Comparison of ENCODE assay signal across 10 mouse cellular contexts in the genomic region with DNA sequence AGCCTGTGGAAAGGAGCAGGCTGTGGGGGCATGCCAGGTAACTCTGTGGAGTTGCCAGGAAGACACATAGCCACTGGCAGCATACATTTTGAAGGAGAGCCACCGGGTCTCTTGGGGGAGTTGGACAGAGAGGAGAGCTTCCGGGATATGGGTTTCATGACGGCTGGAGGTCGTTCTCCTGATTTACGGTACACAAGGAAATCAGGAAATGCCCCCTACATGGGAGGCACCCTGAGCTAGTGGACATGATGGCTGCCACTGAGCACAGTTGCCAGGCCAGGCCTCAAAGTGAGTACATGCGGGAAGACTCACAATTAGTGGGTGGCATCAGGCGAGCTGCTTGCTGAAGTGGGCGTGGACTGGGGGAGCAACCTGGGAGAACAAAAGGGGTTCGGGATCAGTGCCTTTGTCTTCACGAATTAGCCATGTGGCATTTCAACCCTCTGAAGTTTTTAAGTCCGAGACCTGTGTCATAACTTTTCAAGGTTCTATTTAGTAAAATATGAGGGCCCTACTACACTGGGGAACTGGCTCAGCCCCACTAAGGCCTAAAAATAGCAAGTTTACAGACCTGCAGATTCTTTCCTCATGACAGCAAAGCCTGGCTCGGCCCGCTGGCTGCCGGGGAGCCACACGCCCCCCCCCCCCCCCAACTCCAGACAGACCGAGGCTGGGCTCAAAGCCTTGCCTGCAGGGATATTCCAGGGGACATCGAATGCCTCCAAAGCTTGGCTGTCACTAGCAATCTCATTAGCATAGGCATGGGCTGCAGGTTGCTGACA. TPM values are rescaled to one million over a fixed set of nuclear protein-coding genes. Genes with fewer than 3 reads are reported as not detected.
DNase-seq lines count a peak whose midpoint lies in the region; ATAC-seq and TF ChIP-seq lines count a peak whose summit lies in the region.
"Had no signal": no experiment of that assay in that cellular context is flagged by ENCODE, and none has a peak within 500 bp of the region (broad histone marks: within the 10 kb centered on the region; RNA-seq: fewer than 3 reads in every experiment).

No protein-coding gene starts in this region.

- TF ChIP-seq CTCF in lung, embryonic 14.5 days (IDR thresholded peaks at IDR 0.05; ENCODE audit: low read depth), result no peak
- TF ChIP-seq CTCF in gastrocnemius, adult 2 months (IDR thresholded peaks at IDR 0.05), result no peak

- no peaks in the 10 kb centered on the region for H3K36me3 ChIP-seq in lung, embryonic 14.5 days (ENCODE audit: insufficient read depth)
- H3K36me3 ChIP-seq in heart, embryonic 15.5 days, result no peaks in the 10 kb centered on the region
- H3K36me3 ChIP-seq in stomach, embryonic 14.5 days (ENCODE audit: control insufficient read depth, insufficient read depth, low read length), result no peaks in the 10 kb centered on the region

- no peak for ATAC-seq in lung, embryonic 14.5 days (ENCODE audit: insufficient read depth)
- ATAC-seq in heart, embryonic 15.5 days (replicated peaks; ENCODE audit: insufficient number of reproducible peaks, insufficient read depth, low FRiP score, low read depth), result peak; percentile 57
- ATAC-seq in stomach, embryonic 14.5 days (ENCODE audit: insufficient number of reproducible peaks, insufficient read depth, low FRiP score, low read depth), result peak; percentile 48; the same call in 1 of the 2 replicates

- H3K27me3 ChIP-seq in lung, embryonic 14.5 days (ENCODE audit: insufficient read depth, low read length), result no peaks in the 10 kb centered on the region
- H3K27me3 ChIP-seq in heart, embryonic 15.5 days, result 0 out of 2 replicates have a peak, but pooled peaks cover 2% of the 10 kb centered on the region
- no peaks in the 10 kb centered on the region for H3K27me3 ChIP-seq in stomach, embryonic 14.5 days (ENCODE audit: control insufficient read depth, insufficient read depth, low read length)

- no peak overlapping the region for H3K4me3 ChIP-seq in lung, embryonic 14.5 days (ENCODE audit: low read depth, low read length)
- peak overlapping the region; percentile 35 for H3K4me3 ChIP-seq in gastrocnemius, adult 2 months
- H3K4me3 ChIP-seq in heart, embryonic 15.5 days, result peak overlapping the region; percentile 33; the same call in 1 of the 2 replicates
- H3K4me3 ChIP-seq in stomach, embryonic 14.5 days (ENCODE audit: low read depth, low read length), result no peak overlapping the region

- no peak overlapping the region for H3K9ac ChIP-seq in lung, embryonic 14.5 days
- no peak overlapping the region for H3K9ac ChIP-seq in heart, embryonic 15.5 days
- no peak overlapping the region for H3K9ac ChIP-seq in stomach, embryonic 14.5 days (replicated peaks; ENCODE audit: low read depth, low read length)
- H3K9ac ChIP-seq: liver, embryonic 14.5 days had no signal

- intact Hi-C loops in gastrocnemius, adult 2 months (cut with DNase I), result no loop called here

- H3K27ac ChIP-seq in lung, embryonic 14.5 days (ENCODE audit: low read depth), result peak overlapping the region; percentile 18; the same call in 1 of the 2 replicates
- H3K27ac ChIP-seq in gastrocnemius, adult 2 months, result peak overlapping the region; percentile 91
- peak overlapping the region; percentile 84 for H3K27ac ChIP-seq in heart, embryonic 15.5 days
- H3K27ac ChIP-seq in stomach, embryonic 14.5 days (ENCODE audit: low read length), result peak overlapping the region; percentile 67; the same call in 1 of the 2 replicates
- H3K27ac ChIP-seq: liver, embryonic 14.5 days had no signal

- DNase-seq in lung, embryonic 14.5 days, result no peak
- DNase-seq in lung, postnatal 36 days, result no peak
- DNase-seq in gastrocnemius, adult 2 months, result peak; percentile 86
- no peak for DNase-seq in spleen, postnatal 36 days (ENCODE audit: low spot score in 2 of 2)
- DNase-seq in thymus, postnatal 4 days, result no peak
- DNase-seq: cerebellum, adult 8-10 months; kidney, postnatal 10 days had no signal

- H3K9me3 ChIP-seq in lung, embryonic 14.5 days (ENCODE audit: low read depth, low read length), result no peaks in the 10 kb centered on the region
- H3K9me3 ChIP-seq in heart, embryonic 15.5 days (replicated peaks), result no peaks in the 10 kb centered on the region
- no peaks in the 10 kb centered on the region for H3K9me3 ChIP-seq in stomach, embryonic 14.5 days (ENCODE audit: control insufficient read depth, low read depth, low read length)

- no peaks in the 10 kb centered on the region for H3K4me1 ChIP-seq in lung, embryonic 14.5 days (ENCODE audit: insufficient read depth)
- peaks cover 58% of the 10 kb centered on the region for H3K4me1 ChIP-seq in heart, embryonic 15.5 days (replicated peaks)
- peaks cover 27% of the 10 kb centered on the region for H3K4me1 ChIP-seq in stomach, embryonic 14.5 days (ENCODE audit: control insufficient read depth, insufficient read depth, low read length)

- no peak overlapping the region; the same call in 1 of the 2 replicates for H3K4me2 ChIP-seq in lung, embryonic 14.5 days
- peak overlapping the region; percentile 56 for H3K4me2 ChIP-seq in heart, embryonic 15.5 days
- no peak overlapping the region; the same call in 1 of the 2 replicates for H3K4me2 ChIP-seq in stomach, embryonic 14.5 days (replicated peaks; ENCODE audit: low read depth, low read length)

- WGBS in lung, embryonic 14.5 days, result 48% methylated on average over 17 of the region's 17 CpGs
- WGBS in heart, embryonic 15.5 days, result 41% methylated on average over 17 of the region's 17 CpGs
- WGBS in stomach, embryonic 14.5 days, result 38% methylated on average over 17 of the region's 17 CpGs

RNA-seq across cellular contexts. Expression of a gene that starts 8.3 kb away (rescaled TPM):
- polyA plus RNA-seq in lung, embryonic 14.5 days (2014; fragmentation: Nextera tagmentation; extraction: Ambion mirVana), result 7.5 and 8.9 TPM in 2 replicates
- total RNA-seq in gastrocnemius, adult 2 months (2021), result 1 to 10 TPM; 5.2 to 7.8 TPM
- 3.1 and 4.0 TPM in 2 replicates for polyA plus RNA-seq in heart, embryonic 15.5 days (2015; fragmentation: Nextera tagmentation; extraction: Ambion mirVana)
- polyA plus RNA-seq in stomach, embryonic 14.5 days (2014; fragmentation: Nextera tagmentation; extraction: Ambion mirVana), result 7.9 and 8.8 TPM in 2 replicates

RNA-seq across cellular contexts. Expression of a gene that starts 9.2 kb away (rescaled TPM):
- polyA plus RNA-seq in lung, embryonic 14.5 days (2014; fragmentation: Nextera tagmentation; extraction: Ambion mirVana), result 130 TPM in 2 replicates
- 10 to 100 TPM; 45.4 to 51.9 TPM for total RNA-seq in gastrocnemius, adult 2 months (2021)
- 53.0 and 73.0 TPM in 2 replicates for polyA plus RNA-seq in heart, embryonic 15.5 days (2015; fragmentation: Nextera tagmentation; extraction: Ambion mirVana)
- polyA plus RNA-seq in stomach, embryonic 14.5 days (2014; fragmentation: Nextera tagmentation; extraction: Ambion mirVana), result 110 and 116 TPM in 2 replicates

Comparison
In these comparisons a context has a peak if more than half of its experiments do, and no peak if none do; other contexts are left out.
1. H3K27ac ChIP-seq: peak in every context shown above with its lines; median percentile 91 in gastrocnemius, adult 2 months; 84 in heart, embryonic 15.5 days; 67 in stomach, embryonic 14.5 days; 18 in lung, embryonic 14.5 days.
2. H3K4me3 ChIP-seq: peak in gastrocnemius, adult 2 months (single experiment) and heart, embryonic 15.5 days (single experiment); none in lung, embryonic 14.5 days (single experiment) and stomach, embryonic 14.5 days (single experiment).